Mouse (Mus musculus) retina, embryonic 14.5 days (tissue): Measurements from ENCODE around the gene Slc17a9.
A peak's percentile ranks its signal among the peaks of the same experiment; 100 is the strongest.
"Not testable (repeated sequence)": the region's sequence is repeated elsewhere in the genome, so short reads cannot be mapped to it uniquely, and the experiment has no call there.

Experiments used
- DNase-seq: peaks from one replicate; pipeline ENCODE4 v3.0.0-alpha.2; 2015; ENCODE audit warnings: low spot score

Gene Slc17a9

GRCm38 (mm10) chr2:180710276-180711155, 14.5 kb upstream of the Slc17a9 start:
- DNase-seq, result no peak

GRCm38 (mm10) chr2:180711527-180711926, 13.5 kb upstream of the Slc17a9 start:
- DNase-seq, result no peak

- no peak for DNase-seq
Observed at GRCm38 (mm10) chr2:180712037-180712689, 12.9 kb upstream of the Slc17a9 start.

GRCm38 (mm10) chr2:180722748-180723147, 2.3 kb upstream of the Slc17a9 start:
- DNase-seq, result not testable (repeated sequence)

GRCm38 (mm10) chr2:180723865-180724264, 1.2 kb upstream of the Slc17a9 start:
- no peak for DNase-seq

- no peak for DNase-seq
Observed at GRCm38 (mm10) chr2:180725414-180725778, 333 bp downstream of the Slc17a9 start.

- no peak for DNase-seq
Observed at GRCm38 (mm10) chr2:180725856-180726629, 980 bp downstream of the Slc17a9 start.

- no peak for DNase-seq
Observed at GRCm38 (mm10) chr2:180726658-180727442, 1.8 kb downstream of the Slc17a9 start.

GRCm38 (mm10) chr2:180727613-180728021, 2.6 kb downstream of the Slc17a9 start:
- DNase-seq, result no peak

GRCm38 (mm10) chr2:180731036-180731435, 6.0 kb downstream of the Slc17a9 start:
- DNase-seq, result no peak

GRCm38 (mm10) chr2:180731984-180732383, 6.9 kb downstream of the Slc17a9 start:
- DNase-seq, result no peak

- no peak for DNase-seq
Observed at GRCm38 (mm10) chr2:180735232-180735631, 10.2 kb downstream of the Slc17a9 start.

GRCm38 (mm10) chr2:180737984-180738383, 12.9 kb downstream of the Slc17a9 start:
- DNase-seq, result no peak

- DNase-seq, result no peak
Observed at GRCm38 (mm10) chr2:180740349-180740748, 15.3 kb downstream of the Slc17a9 start.

GRCm38 (mm10) chr2:180741421-180741820, 16.4 kb downstream of the Slc17a9 start:
- DNase-seq, result no peak

- DNase-seq, result no peak
Observed at GRCm38 (mm10) chr2:180742820-180743219, 17.8 kb downstream of the Slc17a9 start.

GRCm38 (mm10) chr2:180743321-180743720, 18.3 kb downstream of the Slc17a9 start:
- no peak for DNase-seq

GRCm38 (mm10) chr2:180745248-180745927, 20.3 kb downstream of the Slc17a9 start:
- DNase-seq, result peak; percentile 96

GRCm38 (mm10) chr2:180746569-180747192, 21.6 kb downstream of the Slc17a9 start:
- DNase-seq, result no peak

GRCm38 (mm10) chr2:180748904-180749303, 23.8 kb downstream of the Slc17a9 start:
- DNase-seq, result no peak
